Mouse (Mus musculus) small intestine, adult 2 months (tissue): ENCODE data around the gene 4930452B06Rik.

Experiments
- CTCF ChIP-seq: fragments of 200-500 bp; IDR thresholded peaks from 2 replicates; pipeline ENCODE4 v1.5.1; 2012; ENCODE audit warnings: low read depth, mild to moderate bottlenecking, control low read depth, inconsistent platforms, low read length, moderate library complexity, mixed read lengths; ENCODE audit not compliant: insufficient replicate concordance, insufficient read length; ENCODE audit errors: extremely low read depth
- POLR2A ChIP-seq: fragments of 200-500 bp; IDR thresholded peaks from 2 replicates; pipeline ENCODE4 v1.6.1; 2012; ENCODE audit warnings: low read depth, mild to moderate bottlenecking, control low read depth, inconsistent platforms, low read length, moderate library complexity

- TF ChIP-seq CTCF (no peak), POLR2A (no peak)
Observed at GRCm38 (mm10) chr14:8477348-8477747, 188.7 kb downstream of the 4930452B06Rik start.
